Mouse (Mus musculus) thymus, postnatal 36 days (tissue): ENCODE results near the gene Fnbp1.
A peak's percentile ranks its signal among the peaks of the same experiment; 100 is the strongest.

Experiments
- DNase-seq, 2 experiments: peaks; one replicate each; pipeline ENCODE4 v3.0.0; 2022; ENCODE audit warnings: mixed read lengths in 2 of 2

Gene Fnbp1

GRCm38 (mm10) chr2:31061868-31062628, 79.8 kb downstream of the Fnbp1 start:
- peak; percentile 21 to 22 for DNase-seq

GRCm38 (mm10) chr2:31060787-31061730, 80.7 kb downstream of the Fnbp1 start:
- peak; percentile 56 to 70 for DNase-seq

- DNase-seq: no peak
Observed at GRCm38 (mm10) chr2:31060271-31060670, 81.5 kb downstream of the Fnbp1 start.

- DNase-seq: no peak
Observed at GRCm38 (mm10) chr2:31058443-31058842, 83.4 kb downstream of the Fnbp1 start.

- no peak for DNase-seq
Observed at GRCm38 (mm10) chr2:31057549-31058177, 84.1 kb downstream of the Fnbp1 start.

- peak; percentile 9 to 33 for DNase-seq
Observed at GRCm38 (mm10) chr2:31056070-31056469, 85.7 kb downstream of the Fnbp1 start.

- DNase-seq: no peak
Observed at GRCm38 (mm10) chr2:31053851-31054340, 87.9 kb downstream of the Fnbp1 start.

GRCm38 (mm10) chr2:31053426-31053825, 88.4 kb downstream of the Fnbp1 start:
- DNase-seq: no peak

- DNase-seq: no peak
Observed at GRCm38 (mm10) chr2:31052441-31052840, 89.4 kb downstream of the Fnbp1 start.

GRCm38 (mm10) chr2:31048037-31048436, 93.8 kb downstream of the Fnbp1 start:
- no peak for DNase-seq

- DNase-seq: no peak
Observed at GRCm38 (mm10) chr2:31043856-31044255, 98.0 kb downstream of the Fnbp1 start.

GRCm38 (mm10) chr2:31042881-31043280, 98.9 kb downstream of the Fnbp1 start:
- no peak for DNase-seq

GRCm38 (mm10) chr2:31041386-31041785, 100.4 kb downstream of the Fnbp1 start:
- DNase-seq: no peak

- no peak for DNase-seq
Observed at GRCm38 (mm10) chr2:31040487-31040886, 101.3 kb downstream of the Fnbp1 start.

GRCm38 (mm10) chr2:31040043-31040442, 101.8 kb downstream of the Fnbp1 start:
- no peak for DNase-seq

- DNase-seq: no peak
Observed at GRCm38 (mm10) chr2:31036811-31037210, 105.0 kb downstream of the Fnbp1 start.

- DNase-seq: no peak
Observed at GRCm38 (mm10) chr2:31031972-31032371, 109.8 kb downstream of the Fnbp1 start.

- no peak for DNase-seq
Observed at GRCm38 (mm10) chr2:31026642-31027041, 115.2 kb downstream of the Fnbp1 start.

- DNase-seq: no peak
Observed at GRCm38 (mm10) chr2:31025458-31025857, 116.3 kb downstream of the Fnbp1 start.

- peak; percentile 57 to 58 for DNase-seq
Observed at GRCm38 (mm10) chr2:31024618-31025370, 117.0 kb downstream of the Fnbp1 start.

- no peak for DNase-seq
Observed at GRCm38 (mm10) chr2:31023940-31024339, 117.9 kb downstream of the Fnbp1 start.

GRCm38 (mm10) chr2:31020202-31020601, 121.6 kb downstream of the Fnbp1 start:
- DNase-seq: no peak
